Mouse (Mus musculus) adrenal gland (tissue): ENCODE data around the gene Poldip2.

Experiments used
- intact Hi-C: fragments of 180-260 bp; cut with DNase I; formaldehyde crosslinking; loops from one replicate; pipeline ENCODE4 v1.15.1; 2025

The Poldip2 gene

DNA sequence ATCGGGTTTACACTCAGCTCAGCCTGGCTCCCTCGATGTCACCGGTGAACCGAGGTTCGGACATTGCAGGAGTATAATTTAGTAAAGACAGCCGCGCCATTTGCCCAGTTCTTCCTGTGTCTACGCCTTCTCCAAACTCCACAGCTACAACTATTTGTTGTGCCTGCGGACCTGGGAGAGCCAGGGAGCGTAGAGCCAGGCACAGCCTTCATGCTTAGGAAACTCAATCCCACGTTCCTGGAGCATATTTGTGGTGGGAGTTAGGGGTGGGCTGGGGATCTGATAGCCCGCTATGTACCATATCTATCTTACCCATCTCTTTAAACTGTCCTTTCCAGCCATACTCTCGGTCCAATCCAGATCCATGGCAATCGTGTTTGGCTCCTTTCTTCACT, 24.7 kb downstream of the Poldip2 start:
- intact Hi-C loops = no loop called here

- intact Hi-C loops = no loop called here
These were observed 28.4 kb downstream of the Poldip2 start for GRCm38 (mm10) chr11:78540358-78540757.

DNA sequence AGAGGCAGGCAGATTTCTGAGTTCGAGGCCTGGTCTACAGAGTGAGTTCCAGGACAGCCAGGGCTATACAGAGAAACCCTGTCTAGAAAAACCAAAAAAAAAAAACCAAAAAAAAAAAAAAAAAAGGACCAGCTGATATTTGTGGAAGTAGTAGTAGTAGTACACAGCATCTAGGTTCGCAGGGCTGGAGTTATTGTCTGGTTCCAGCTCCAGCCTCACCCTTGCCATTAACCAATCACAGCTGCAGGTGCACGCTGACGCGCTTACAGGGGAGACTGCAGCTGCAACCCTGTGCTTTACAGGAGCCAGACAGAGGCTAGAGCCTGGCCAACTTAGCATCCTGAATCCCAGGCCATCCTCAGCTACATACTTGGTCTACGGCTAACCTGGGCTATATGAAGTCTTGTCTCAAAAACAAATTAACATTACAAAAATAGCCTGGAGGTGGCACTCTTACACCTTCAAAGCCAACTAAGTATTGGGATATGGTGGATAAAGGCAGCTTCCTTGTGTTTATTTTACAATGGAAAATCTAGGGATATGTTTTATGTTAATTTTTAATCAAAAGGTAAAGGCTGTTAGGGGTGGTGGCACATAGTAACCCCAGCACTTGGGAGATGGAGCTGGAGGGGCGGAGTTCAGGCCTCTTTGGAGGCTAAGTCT, 32.6 kb downstream of the Poldip2 start:
- intact Hi-C loops = no loop called here

DNA sequence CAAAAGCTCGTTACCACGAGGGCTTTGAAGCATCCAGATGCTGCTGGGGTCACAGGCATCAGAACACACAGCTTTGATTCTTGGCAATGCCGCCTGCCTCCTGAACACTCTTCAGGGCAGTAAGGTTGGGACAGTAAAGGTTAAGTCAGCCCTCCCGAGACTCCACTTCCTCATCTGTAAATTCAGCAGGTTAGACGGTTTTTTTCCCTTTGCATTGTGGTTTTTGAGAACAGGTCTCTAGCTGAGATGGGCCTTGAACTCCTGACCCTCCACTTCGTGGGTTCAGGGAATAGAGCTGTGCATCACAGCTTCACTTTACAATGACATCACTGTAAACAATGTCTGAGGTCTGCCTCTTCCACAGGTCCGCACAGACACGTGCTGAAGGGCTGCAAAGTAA, 33.2 kb downstream of the Poldip2 start:
- intact Hi-C loops = no loop called here

DNA sequence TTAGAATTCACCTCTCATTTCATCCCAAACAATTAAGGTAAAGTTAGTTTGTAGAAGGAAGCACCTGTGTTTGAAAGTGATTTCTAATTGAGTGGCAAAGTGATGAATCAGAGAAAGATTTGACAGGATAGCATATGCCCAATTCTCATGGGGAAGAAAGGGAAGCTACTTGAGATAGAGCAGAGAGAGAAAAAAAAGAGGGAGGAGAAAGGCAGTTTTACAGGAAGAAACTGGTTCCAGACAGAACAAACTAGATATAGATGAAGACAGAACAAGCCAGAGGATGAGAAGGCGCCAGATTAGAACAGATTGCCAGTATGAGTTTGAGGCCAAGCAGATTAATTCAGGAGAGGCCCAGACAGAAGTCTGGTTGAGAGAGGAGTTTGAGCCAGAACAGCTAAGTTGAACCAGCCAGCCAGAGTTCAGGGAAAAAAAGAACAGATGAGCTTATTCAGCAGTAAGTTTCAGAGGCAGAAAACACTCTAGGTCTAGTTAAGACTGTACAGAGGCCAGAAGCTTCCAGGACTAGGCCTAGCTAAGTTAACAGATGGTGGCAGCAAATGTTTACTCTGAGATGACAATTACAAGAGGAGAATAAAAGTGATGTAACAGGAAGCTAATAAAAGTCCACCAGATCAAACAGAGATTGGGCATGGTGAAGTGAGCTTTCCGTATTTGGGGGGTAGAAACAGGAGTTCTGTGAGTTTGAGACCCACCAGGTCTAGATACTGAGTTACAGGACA, 35.9 kb downstream of the Poldip2 start:
- intact Hi-C loops = no loop called here

- intact Hi-C loops = no loop called here
These were observed 37.5 kb downstream of the Poldip2 start for GRCm38 (mm10) chr11:78549491-78549987.

DNA sequence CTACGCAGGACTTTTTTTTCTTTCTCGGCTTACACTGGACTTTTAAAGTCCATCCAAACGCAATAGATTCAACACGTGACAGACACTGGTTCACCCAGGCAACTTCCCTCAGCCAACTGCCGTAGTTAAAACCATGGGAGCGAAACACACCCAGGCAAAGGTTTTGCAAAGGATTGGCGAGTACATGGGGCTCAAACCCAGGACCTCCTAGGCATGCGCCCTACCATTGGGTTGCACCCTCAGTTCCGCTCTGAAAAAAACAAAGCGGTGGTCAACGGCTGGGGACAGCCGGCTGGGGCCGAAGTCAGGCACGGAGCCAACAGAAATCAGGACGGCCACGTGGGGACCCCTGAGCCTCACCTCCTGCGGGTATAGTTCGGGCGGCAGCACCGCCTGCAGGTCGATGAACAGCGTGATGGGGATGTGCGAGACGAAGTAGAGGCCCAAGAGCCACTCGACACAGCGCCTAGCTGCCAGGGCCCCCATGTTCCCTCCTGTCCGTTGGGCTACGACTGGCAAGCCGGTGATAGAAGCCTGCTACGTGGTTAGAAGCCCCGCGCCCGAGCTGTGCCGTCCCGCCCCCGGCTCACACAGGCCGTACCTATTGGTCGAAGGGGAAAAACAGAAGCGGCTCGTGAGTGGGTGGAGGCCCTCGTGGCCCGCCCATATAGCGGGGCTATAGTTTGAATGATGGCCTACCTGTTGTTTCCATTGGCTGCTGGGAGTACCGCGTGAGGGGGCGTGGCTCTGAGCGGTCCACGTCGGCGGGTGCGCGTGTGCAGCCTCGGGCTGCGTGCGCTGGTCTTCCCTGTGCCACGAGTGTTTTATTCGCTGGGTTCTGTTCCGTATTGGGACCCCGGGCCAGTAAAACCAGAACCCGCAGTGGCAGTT, 38.4 kb downstream of the Poldip2 start, which contains the start of gene Tmem97:
Gene Tmem97 (minus strand): TSS at position 610 of the 891 bp plus-strand sequence.
- intact Hi-C loops = loop anchor here (5.0 kb wide), 1 partner anchor 277 kb away; the partner anchor contains the start of gene Lyrm9

- intact Hi-C loops = loop anchor here (5.0 kb wide), 1 partner anchor 276 kb away; the partner anchor contains the start of gene Lyrm9
These were observed 39.0 kb downstream of the Poldip2 start for GRCm38 (mm10) chr11:78551059-78551398.

DNA sequence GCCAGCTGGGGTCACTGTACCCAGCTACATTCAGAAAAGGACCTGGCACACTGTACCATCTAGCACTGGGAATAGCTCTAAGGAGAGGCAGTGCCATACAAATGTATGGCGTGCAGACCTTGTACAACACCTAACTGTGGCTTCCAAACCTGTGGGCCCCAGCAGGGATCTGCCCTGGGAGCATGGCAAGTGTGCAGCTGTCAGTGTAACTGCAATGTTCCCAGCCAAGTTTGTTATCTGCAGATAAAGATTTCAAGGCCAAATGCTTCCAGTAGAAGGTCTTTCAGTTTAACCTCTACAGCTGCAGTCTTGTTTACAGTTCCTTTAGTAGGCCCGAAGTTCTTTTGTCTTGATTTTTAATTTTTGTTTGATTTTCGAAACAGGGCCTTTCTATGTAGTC, 43.6 kb downstream of the Poldip2 start:
- intact Hi-C loops = no loop called here

DNA sequence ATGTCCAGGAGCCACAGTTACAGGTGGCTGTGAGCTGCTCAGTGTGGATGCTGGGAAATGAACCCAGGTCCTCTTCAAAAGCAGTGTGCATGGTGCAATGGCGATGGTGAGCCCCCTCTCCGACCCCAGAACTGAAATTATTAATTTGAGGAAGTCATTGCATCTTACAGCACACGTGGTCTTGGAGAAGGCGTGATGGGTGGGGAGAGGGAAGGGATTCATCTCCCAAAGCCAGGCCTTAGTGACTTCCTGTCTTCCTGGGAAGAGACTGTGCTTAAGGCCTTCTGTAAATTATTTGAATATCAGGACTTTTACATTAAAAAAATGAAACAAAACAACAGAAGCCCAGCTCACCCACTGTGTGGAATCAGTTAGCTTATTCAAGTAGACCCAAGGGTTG, 44.1 kb downstream of the Poldip2 start:
- intact Hi-C loops = no loop called here

DNA sequence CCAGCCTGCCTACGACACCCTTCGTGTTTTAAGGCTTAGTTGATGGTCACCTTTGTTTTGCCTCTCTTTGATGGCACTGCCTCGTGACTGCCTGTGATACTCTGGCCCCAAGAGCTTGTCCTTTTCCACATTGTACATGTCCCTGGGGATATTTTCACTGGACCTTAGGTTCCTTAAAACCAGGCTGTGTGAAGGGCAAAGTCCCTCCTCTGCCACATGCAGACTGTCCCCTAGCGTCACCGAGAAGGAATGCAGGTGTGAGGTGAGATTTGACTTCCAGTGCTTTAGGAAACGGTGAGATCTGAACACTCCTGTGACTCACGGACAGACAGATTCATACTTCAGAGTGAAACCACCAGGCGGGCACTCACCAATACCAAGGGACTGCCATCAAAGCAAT, 45.2 kb downstream of the Poldip2 start:
- intact Hi-C loops = no loop called here

DNA sequence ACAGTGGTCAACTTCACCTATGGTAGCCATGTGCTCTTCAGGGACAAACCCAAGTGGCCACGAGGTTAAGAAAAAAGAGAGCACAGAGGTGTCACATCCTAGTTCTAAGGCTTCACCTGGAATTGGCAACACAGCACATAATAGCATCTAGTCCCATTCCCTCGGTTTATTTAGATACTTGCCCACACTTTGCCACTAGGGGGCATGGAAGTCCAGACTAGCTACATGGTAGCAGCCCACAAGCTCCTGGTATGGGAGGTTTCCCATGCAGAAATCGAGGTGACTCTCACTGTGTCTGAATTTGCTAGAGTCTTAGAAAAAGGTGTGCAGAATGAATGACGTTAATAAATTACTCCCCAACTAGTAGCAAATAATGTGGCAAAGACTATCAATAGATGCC, 48.5 kb downstream of the Poldip2 start:
- intact Hi-C loops = no loop called here

- intact Hi-C loops = no loop called here
These were observed 54.8 kb downstream of the Poldip2 start for GRCm38 (mm10) chr11:78566775-78567174.

- intact Hi-C loops = no loop called here
These were observed 55.6 kb downstream of the Poldip2 start for GRCm38 (mm10) chr11:78567614-78568013.

DNA sequence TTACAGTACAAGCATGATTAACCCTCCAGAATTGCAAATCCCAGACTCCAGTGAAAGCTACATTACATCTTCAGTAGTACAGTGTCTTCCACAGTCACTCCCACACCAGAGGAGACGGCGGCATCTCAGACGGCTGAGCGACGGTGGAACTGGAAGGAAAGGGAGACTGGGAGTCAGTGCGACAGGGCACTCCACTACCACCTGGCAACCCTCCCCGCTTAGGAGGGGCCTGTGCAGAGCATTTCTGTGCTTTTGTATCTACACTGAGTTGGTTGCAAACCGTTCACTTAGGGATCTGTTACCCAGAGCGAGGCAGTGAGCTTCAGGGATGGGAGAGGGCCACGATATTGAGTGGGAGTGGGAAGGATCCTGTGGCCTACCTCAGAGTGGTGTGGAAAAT, 56.8 kb downstream of the Poldip2 start:
- intact Hi-C loops = no loop called here

- intact Hi-C loops = no loop called here
These were observed 57.8 kb downstream of the Poldip2 start for GRCm38 (mm10) chr11:78569806-78570205.

GRCm38 (mm10) chr11:78571441-78571840, 59.4 kb downstream of the Poldip2 start:
- intact Hi-C loops = no loop called here

- intact Hi-C loops = no loop called here
These were observed 59.9 kb downstream of the Poldip2 start for GRCm38 (mm10) chr11:78571854-78572253.
